Mouse (Mus musculus) pancreas, adult 10 weeks (tissue): ENCODE measurements around the gene Mia2. TPM values are rescaled to one million over a fixed set of nuclear protein-coding genes. Genes with fewer than 3 reads are reported as not detected.

Source experiments
- polyA plus RNA-seq: library from polyadenylated mRNA; stranded (reverse); fragments of 350-450 nt; fragmentation: Illumina TruSeq; extraction: RNeasy Lipid Tissue Mini Kit (QIAGEN cat#74804); gene quantifications from one replicate; pipeline ENCODE4 v1.2.3, GENCODE M21; 2015; ENCODE audit warnings: low read depth, low replicate concordance; ENCODE audit not compliant: insufficient read depth

Mia2 gene
- polyA plus RNA-seq: 34.4 TPM

DNA sequence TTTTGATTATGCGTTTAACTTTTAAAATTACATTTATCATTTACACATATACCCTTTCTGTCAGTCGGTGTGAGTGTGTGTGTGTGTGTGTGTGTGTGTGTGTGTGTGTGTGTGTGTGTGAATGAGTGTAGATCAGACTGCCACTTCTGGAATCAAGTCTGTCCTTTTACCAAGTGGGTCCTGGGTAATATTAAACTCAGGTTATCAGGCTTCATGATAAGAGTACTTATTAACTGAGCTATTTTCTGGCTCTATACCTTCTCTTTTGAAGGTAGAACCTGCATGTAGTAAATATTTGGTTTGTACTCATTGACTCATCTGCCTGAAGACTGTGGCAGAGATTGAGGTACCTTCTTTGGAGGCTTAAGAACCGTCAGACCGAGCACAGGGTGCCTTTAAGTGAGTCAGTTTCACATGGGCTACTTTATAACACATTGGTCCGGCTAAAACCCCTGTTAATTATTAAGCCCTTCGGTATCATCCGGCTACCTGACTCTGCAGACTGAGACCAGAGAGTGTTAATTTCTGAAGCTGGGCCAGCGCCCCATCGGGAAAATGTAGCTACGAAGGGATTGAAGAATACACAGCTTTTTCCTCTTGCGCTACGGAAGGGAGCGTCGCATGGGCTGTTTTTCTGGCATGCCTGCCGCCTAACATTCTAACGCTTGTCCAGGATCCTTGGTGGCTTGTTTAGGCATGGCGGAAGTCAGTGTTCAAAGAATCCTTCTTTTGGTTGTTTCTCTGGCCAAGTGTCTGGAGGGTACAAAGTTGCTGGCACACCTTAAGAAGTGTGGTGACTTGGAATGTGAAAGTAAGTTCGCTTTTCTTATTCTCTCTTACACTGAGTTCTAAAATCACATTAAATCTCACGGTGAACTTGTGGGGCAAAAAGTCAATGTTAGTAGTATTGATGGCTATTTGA, at the start of gene Mia2:
TSS of gene Mia2 (plus strand) at position 696 of the 922 bp plus-strand sequence.

DNA sequence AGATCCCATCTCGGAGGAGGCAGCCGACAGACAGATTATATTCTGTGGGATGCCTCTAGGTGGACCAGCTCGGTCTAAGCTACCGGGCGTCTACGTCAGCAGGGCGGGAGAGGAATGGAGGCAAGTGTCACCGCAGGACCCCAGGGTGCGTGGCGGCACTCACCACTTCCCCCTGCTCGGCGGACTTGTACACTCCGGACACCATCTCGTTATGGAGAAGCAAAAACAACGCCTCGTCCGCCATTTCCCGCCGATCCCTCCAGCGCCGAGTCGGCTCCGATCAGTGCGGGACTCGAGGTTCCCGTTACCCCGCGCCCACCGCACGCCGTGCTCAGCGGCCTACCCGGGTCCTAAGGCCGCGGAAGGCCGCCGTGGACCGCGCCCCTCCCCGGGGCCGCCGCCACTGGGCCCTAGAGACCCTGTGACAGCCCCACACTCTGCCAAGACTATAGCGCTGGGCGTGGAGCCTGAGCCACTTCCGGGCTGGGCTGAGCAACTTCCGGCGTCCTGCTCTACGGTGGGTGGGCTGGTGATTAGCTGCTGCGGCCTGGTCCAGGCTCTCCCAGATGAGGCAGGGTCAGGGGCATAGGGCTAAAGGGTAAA, 34.5 kb upstream of the Mia2 start, which contains the start of gene Trappc6b:
TSS of gene Trappc6b (minus strand) at position 480 of the 603 bp plus-strand sequence.

DNA sequence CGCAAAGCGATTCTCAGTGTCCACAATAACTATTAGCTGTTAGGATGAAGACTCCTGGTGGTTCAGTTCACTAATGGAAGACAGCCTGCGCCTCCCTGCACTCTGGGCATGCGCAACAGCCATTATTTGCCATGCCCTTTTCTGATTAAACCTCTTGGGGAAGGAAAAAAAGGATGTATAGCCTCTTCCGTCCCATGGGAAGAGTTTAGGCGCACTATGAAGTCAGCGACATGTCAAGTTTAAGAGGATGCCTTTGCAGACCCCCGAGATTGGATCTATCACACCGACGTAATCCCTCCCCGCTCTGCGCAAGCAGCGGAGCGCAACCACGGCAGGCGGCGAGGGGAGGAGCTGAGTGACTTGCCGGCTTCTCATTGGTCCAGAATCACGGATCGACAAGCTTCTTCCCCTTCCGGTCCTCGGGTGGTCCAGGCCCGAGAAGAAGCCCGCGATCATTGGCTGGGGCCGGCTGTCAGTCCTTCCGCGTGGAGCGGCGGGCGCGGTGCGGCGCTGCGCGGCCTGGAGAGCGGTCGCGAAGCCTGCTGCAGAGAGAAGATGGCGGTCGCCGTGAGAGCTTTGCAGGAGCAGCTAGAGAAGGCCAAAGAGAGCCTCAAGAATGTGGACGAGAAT, 29.0 kb upstream of the Mia2 start, which contains the start of gene Pnn:
TSS of gene Pnn (plus strand) at position 437 of the 630 bp plus-strand sequence.

DNA sequence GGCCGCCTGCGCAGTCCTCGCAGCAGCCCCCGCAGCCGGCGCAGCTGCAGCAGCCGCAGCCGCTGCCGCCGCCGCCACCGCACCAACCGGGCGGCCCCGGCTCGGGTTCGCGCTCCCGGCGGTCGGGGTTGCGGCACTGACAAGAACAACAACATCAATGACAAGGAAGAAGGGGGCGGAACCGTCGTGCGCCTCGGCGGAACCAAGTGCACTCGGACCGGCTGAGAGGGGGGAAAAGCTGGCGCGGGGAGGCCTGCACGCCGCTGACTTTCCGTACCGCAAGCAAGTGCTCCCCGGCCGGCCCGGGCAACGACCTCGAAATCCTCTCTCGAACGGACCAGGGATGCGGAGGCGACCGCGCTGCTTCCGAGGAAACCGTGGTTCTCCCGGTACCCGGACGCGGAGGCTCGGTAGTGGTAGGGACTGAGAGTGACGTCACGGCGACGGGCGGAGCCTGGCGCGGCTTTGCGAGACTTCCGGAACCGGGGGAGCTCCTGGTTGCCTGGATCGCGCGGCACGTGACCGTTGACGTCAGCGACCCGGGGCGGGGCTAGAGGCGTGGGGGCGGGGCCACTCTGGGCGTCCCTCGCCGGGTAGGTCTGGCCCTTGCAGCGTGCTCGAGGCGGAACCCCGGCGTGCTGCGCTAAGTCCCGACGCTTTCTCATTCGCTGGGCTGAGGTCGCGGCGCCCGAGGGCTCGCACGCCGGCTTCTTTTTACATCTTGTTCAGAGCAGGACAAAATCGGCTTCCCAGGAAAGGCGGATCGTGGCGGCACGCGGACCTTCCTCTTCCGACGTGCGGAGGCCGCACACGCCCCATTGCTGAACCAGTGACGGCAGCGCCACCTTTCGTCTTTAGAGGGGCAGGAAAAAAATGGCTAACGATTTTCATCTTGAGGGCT, 124.0 kb downstream of the Mia2 start, which contains the start of gene Fbxo33:
TSS of gene Fbxo33 (minus strand) at position 401 of the 901 bp plus-strand sequence.

Other genes starting within 250 kb of the Mia2 start
- gene Sec23a, start 83.8 kb upstream of the Mia2 start, polyA plus RNA-seq: 7.0 TPM
- gene Gemin2, start 82.4 kb upstream of the Mia2 start, polyA plus RNA-seq: 3.0 TPM
- 25.4 TPM for gene Trappc6b, start 34.3 kb upstream of the Mia2 start, polyA plus RNA-seq
- gene Pnn, start 28.9 kb upstream of the Mia2 start, polyA plus RNA-seq: 21.1 TPM
- gene Fbxo33, start 123.9 kb downstream of the Mia2 start, polyA plus RNA-seq: 5.0 TPM